Mouse (Mus musculus) G1E-ER4 (cell line): ENCODE results near the gene Prr5l. TPM values are rescaled to one million over a fixed set of nuclear protein-coding genes. Genes with fewer than 3 reads are reported as not detected.

Experiments
- GATA1 ChIP-seq: IDR thresholded peaks from one replicate; pipeline ENCODE4 v1.8.0; 2012; ENCODE audit warnings: low read length, inconsistent platforms
- polyA plus RNA-seq: library from polyadenylated mRNA; stranded (reverse); fragments of >175 nt; gene quantifications from 2 replicates; pipeline ENCODE4 v1.2.3, GENCODE M21; 2012

Gene Prr5l
- polyA plus RNA-seq, 1 experiment, result not detected

- TF ChIP-seq GATA1, result no peak
These were observed 47.9 kb downstream of the Prr5l start for GRCm38 (mm10) chr2:101834816-101835523.

- no peak for TF ChIP-seq GATA1
These were observed 50.5 kb downstream of the Prr5l start for GRCm38 (mm10) chr2:101832361-101832760.

- no peak for TF ChIP-seq GATA1
These were observed 51.0 kb downstream of the Prr5l start for GRCm38 (mm10) chr2:101831851-101832250.

- no peak for TF ChIP-seq GATA1
These were observed 52.5 kb downstream of the Prr5l start for GRCm38 (mm10) chr2:101830186-101830915.

- TF ChIP-seq GATA1, result no peak
These were observed 53.8 kb downstream of the Prr5l start for GRCm38 (mm10) chr2:101829013-101829412.

GRCm38 (mm10) chr2:101828057-101828643, 54.7 kb downstream of the Prr5l start:
- no peak for TF ChIP-seq GATA1

- TF ChIP-seq GATA1, result no peak
These were observed 55.2 kb downstream of the Prr5l start for GRCm38 (mm10) chr2:101827626-101828025.

GRCm38 (mm10) chr2:101826950-101827600, 55.8 kb downstream of the Prr5l start:
- TF ChIP-seq GATA1, result no peak

GRCm38 (mm10) chr2:101826186-101826707, 56.6 kb downstream of the Prr5l start:
- TF ChIP-seq GATA1, result no peak

- no peak for TF ChIP-seq GATA1
These were observed 57.4 kb downstream of the Prr5l start for GRCm38 (mm10) chr2:101825226-101826120.

GRCm38 (mm10) chr2:101823821-101824220, 59.0 kb downstream of the Prr5l start:
- TF ChIP-seq GATA1, result no peak

- TF ChIP-seq GATA1, result no peak
These were observed 60.0 kb downstream of the Prr5l start for GRCm38 (mm10) chr2:101822785-101823184.

- no peak for TF ChIP-seq GATA1
These were observed 62.0 kb downstream of the Prr5l start for GRCm38 (mm10) chr2:101820816-101821215.

GRCm38 (mm10) chr2:101818986-101819764, 63.7 kb downstream of the Prr5l start:
- TF ChIP-seq GATA1, result no peak
